Mouse (Mus musculus): ENCODE results near the gene Bag1.
"Not testable (repeated sequence)": the region's sequence is repeated elsewhere in the genome, so short reads cannot be mapped to it uniquely, and the experiment has no call there.

The Bag1 gene

GRCm38 (mm10) chr4:40936175-40936839, 11.8 kb downstream of the Bag1 start:
- no peak for DNase-seq (ENCODE audit: low spot score in 2 of 2)

- DNase-seq (ENCODE audit: low spot score in 2 of 2), result not testable (repeated sequence)
Measured at GRCm38 (mm10) chr4:40934369-40934768, 13.7 kb downstream of the Bag1 start.

DNA sequence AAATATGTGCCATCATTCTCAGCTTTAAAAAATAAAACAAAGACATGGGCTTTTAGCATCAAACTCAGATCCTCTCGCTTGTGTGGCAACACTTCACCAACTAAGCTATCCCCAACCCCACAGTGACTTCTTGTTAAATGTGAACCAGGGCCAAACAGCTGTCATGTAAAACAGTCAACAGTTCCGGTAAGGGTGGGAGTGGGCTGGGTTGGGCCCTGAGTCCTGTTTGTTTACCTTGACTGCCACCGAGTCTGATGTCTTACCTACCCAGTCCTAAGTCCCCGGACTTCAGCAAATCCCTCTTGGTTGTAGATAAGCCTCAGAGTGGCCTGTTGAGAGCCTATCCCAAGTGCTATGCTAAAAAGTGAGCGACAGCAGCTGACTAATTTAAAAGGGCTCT, 14.4 kb downstream of the Bag1 start:
- no peak for DNase-seq (ENCODE audit: low spot score in 2 of 2)

GRCm38 (mm10) chr4:40929046-40929445, 19.0 kb downstream of the Bag1 start:
- no peak for DNase-seq (ENCODE audit: low spot score in 2 of 2)

DNA sequence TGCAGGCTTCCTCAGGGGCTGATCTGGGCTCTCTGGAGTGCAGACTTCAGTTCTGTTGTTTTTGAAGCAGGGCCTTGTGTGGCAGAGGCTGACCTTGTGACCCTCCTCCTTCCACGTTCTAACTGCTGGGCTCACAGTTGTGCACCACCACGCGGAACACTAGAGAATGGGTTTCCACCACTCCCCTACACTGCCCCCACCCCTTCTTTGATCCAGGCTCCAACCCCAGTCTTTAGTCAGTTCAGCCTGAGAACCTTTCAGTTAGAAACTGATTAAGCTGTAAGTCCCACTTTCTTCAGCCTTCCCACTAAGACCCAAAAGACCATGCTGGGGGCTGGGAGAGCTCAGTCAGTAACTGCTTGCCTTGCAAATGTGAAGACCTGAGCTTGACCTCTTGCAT, 22.5 kb downstream of the Bag1 start:
- no peak for DNase-seq (ENCODE audit: low spot score in 2 of 2)

DNA sequence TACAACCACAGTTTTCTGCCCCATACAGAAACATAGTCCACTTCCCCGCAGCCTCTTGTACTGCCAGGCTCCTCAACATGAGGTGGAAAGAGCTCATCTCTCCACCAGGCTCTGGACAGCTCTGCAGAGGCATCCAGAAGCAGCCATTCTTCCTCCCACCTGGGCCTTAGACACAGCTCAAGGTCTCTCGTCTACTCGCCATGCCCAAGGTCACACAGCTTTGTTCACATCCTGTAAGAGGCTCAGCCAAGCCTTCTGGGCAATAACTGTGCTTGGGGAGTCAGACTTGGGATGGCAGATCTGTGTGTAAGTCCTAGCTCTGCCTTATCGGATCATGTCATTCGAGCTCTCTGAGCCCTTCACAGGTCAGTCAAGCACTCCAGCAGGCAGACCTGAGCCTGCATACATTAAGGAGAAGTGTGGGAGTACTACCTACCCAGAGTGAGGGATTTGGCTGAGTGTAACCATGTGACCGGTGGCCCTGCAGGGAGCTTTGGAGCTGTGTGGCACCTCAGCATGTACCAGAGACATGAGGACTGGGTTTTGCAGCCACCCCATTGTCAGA, 24.9 kb downstream of the Bag1 start:
- no peak for DNase-seq (ENCODE audit: low spot score in 2 of 2)

DNA sequence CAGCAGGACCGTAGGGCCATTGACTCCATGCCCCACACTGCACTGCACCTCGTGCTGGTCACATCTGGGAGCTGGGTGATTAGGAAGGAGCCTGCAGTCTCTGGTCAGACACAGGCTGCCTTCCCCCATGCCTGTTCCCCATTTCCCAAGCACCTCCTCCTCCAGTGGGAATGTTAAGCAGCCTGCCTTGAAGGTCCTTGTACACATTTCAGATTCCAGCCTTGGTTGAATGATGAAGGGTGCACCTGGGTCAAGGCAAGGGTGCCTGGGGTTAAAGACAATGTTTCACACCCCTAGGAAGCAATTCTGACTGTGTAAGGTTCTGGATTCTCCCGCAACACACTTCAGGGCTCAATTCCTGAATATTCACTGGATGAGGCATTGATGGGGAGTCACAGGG, 26.8 kb downstream of the Bag1 start:
- no peak for DNase-seq (ENCODE audit: low spot score in 2 of 2)

- DNase-seq (ENCODE audit: low spot score in 2 of 2), result no peak
Measured at GRCm38 (mm10) chr4:40920576-40920975, 27.5 kb downstream of the Bag1 start.

DNA sequence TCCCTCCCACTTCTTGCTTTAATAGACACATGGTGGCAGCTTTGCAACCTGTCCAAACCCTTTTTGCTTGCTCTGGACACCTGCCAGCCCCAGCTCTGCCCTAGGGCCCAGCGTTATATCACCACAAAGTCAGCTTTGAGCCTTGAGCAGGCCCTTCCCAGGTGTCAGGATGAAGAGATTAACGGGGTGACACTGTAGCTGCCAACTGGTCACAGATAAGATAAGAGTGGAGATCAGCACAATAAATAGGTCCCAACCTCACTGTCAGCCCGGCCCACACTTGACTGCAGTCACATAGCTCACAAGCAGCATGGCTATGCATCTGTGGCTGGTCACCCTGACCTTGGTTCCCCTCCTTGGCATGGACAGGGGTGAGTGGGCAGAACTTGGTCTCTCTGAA, 28.3 kb downstream of the Bag1 start, which contains the start of gene Spink4:
Spink4 (plus strand) TSS at position 268 of the 400 bp plus-strand sequence.
- DNase-seq (ENCODE audit: low spot score in 2 of 2), result no peak

DNA sequence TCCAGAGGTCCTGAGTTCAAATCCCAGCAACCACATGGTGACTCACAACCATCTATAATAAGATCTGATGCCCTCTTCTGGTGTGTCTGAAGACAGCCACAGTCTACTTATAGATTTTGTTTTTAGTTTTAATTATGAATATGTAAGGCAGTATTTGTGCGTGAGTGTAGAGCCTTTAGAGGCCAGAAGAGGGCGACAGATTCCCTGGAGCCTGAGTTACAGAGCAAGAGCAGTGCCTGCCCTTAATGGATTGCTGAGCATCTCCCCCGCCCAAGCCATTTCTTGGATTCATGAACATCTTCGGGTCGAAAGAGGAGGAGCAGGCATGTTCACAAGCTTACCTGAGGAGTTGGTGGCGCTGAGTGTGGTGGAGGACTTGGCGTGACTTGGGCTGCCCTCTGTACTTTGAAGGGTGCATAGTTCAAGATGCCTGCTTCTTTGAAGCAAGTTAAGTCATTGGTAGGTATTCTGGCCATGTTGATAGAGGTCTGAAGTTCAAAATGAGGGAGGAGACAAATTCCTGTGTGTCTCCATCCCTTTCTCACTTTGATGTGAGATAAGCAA, 31.4 kb downstream of the Bag1 start:
- no peak for DNase-seq (ENCODE audit: low spot score in 2 of 2)

DNA sequence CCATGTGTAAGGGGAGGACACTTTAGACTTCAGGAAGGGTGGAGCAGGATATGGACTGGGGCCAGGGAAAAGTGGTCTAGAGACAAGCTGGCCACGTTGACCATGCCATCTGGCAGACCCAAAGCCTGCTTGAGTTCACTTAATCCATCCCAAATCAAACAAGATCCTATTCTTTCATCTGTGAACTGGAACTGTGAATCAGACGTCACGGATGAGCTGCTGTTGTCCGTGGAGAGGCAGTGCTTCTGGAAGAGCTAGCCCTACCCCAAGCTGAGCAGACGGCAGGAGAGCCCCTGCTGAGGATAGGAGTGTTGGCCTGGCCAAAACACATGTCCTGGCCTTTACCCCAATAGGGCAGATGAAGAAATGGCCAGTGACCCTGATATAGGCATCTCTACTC, 32.1 kb downstream of the Bag1 start:
- DNase-seq (ENCODE audit: low spot score in 2 of 2), result no peak

DNA sequence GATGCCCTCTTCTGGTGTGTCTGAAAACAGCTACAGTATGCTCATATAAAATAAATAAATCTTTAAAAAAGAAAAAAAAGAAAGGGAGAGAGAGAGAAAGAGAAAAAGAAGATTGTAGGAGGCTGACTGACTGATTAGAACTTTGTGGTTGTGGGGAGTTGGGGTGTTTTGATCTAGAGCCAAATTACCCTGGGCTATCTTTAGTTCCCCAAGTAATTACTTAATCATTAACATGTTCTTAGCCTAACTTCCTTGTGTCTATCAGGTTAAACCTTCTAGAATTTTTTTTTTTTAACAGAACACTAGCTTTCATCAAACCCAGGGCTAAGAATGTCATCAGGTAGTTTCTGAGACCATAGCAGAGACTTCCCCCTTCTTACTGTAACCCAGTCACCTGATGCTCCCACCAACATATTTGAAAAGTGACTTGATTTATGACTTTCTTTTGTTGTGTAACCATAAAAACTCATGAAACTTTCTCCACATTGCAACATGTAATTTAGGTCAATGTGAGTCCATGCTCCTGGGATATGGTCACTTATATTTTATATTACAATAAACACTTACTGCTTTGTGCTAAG, 33.7 kb downstream of the Bag1 start:
- no peak for DNase-seq (ENCODE audit: low spot score in 2 of 2)

DNA sequence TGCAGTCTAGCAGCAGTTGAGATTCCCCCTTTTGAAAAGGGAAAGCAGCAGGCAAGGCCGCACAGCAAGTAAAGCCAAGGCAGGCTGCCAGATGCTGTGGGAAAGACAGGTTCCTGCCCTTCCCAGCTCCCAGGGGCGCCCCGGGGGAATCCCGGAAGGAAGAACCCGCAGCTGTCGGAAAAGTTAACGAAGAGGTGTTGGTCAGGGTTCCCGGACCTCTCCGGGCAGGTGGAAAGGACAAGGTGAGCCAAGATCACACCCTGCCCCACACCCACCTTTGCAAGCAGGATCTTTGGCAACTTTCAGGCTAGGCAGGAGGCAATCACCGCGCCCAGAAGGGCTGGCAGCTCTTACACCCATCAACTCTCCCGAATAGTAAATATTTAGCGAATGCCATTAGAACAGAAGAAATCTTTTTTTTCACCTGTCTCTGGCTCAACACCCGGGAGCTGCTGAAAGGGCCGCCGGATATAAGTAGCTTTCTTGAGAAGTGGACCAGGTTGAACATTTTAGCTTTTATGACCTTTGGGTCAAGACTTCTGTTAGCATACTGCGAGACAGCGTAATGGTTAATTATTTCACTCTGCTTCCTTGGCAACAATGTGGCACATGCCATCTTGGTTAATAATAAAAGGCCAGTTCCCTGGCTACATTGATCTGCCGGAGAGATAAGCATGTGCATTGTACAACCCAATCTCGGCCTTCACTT, 39.7 kb downstream of the Bag1 start:
- peak; percentile 32 to 49 for DNase-seq (ENCODE audit: low spot score in 2 of 2)

DNA sequence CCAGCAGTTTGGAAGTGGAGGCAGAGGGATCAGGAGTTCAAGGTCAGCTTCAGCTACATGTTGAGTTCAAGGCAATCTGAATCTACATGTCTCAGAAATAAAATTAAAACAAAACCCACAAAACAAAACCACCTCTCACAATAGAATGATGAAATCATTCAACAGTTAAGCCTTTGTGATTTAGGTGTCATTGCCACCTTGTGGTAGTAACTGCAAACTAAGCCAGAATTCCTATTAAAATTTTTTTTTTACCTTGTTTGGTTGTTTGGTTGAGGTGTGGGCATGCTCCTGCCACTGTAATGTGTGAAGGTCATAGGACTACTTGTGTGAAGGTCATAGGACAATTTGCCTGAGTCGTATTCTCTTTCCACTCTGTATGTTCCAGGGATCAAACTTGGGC, 41.8 kb downstream of the Bag1 start:
- no peak for DNase-seq (ENCODE audit: low spot score in 2 of 2)

DNA sequence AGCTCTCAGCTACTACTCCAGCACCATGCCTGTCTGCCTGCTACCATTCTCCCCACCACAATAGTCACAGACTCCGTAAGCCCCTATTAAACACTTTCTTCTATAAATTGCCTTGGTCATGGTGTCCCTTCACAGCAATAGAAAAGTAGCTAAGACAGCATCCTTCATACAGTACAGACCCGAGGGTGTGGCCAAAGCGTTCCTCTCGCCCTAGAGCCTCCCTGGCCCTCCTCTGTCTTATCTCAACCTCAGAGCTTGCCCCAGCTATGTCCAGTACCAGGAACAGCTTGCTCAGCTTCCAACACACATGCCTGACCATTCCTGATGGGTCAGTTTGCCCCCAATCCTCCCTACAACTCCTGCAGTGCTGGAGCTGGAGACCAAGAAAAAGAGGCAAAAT, 47.5 kb downstream of the Bag1 start:
- DNase-seq (ENCODE audit: low spot score in 2 of 2), result no peak

DNA sequence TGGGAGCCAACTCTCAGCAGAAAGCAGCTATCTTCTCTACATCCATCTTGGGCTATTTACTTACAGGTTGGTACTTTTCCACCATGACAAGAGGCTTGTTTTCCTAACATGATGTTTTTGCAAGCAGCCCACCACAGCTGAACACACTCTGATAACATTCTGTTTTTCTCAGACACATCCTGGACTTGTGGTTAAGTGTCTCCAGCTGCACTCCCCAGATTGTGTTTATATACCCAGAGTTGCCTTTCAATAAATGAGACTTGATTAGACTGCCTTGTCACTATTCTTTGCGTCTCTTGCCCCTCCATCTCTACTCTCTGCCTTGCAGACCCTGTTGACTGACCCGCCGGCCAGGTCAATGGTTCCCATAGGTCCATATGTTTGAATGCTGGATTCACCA, 48.0 kb downstream of the Bag1 start:
- no peak for DNase-seq (ENCODE audit: low spot score in 2 of 2)

- DNase-seq (ENCODE audit: low spot score in 2 of 2), result no peak
Measured at GRCm38 (mm10) chr4:40899264-40899663, 48.8 kb downstream of the Bag1 start.

DNA sequence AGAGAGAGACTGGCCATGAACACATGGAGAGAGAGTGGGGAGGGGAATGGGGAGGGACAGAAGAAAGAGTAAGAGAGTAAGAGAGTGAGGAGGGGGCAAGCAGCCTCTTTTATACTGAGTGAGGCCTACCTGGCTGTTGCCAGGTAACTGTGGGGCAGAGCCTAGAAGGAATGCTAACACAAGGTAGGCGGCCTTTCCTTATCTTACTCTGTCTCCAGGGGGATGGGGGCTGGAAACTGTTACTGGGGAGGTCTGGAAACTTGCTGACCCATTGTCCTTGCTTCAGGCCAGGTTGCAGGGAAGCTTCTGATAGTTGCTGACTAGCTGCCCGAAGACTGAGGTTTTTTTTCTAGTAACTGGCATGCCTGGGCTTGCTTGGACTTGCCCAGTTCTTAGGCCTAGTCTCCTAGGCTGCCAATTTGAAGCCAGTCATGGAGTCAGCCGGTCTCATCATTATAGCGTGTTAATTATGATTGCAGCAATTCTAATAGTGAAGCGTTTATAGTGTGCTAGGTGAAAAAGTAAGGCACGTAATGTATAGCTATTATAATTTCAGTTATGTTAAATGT, 49.5 kb downstream of the Bag1 start:
- no peak for DNase-seq (ENCODE audit: low spot score in 2 of 2)

DNA sequence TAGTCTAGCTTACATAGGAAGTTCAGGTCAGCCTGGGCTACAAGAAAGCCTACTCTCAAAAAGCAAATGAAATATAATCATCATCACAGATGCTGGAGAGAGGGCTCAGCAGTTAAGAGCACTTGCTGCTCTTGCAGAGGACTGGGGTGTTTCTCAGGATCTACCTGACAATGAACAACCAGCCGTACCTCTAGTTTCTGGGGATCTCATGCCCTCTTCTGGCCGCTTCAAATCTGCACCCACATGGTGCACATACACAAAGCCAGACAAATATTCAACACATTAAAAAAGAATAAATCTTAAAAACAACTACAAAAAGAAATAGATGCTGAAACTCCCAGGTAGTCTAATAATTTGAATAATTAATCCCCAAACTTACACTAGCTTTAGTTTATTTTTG, 52.4 kb downstream of the Bag1 start:
- DNase-seq (ENCODE audit: low spot score in 2 of 2), result no peak

DNA sequence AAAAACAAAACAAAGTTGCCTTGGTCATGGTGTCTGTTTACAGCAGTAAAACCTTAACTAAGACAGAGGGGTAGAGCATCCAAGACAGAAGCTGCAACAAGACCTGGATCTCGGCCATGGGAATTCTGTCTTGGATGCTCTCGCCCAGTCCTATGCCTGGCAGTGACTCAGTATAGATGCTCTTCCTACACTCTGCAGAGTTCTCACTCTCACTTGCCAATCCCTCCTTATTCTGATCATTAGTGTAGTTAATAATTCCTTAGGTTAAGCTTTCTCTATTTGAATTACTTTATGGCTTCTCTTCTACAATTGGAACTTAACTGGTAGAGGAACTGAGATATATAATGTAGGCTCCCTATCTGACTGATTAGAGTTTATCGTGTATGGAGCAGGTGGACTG, 53.0 kb downstream of the Bag1 start:
- no peak for DNase-seq (ENCODE audit: low spot score in 2 of 2)

GRCm38 (mm10) chr4:40891206-40891605, 56.9 kb downstream of the Bag1 start:
- no peak for DNase-seq (ENCODE audit: low spot score in 2 of 2)

DNA sequence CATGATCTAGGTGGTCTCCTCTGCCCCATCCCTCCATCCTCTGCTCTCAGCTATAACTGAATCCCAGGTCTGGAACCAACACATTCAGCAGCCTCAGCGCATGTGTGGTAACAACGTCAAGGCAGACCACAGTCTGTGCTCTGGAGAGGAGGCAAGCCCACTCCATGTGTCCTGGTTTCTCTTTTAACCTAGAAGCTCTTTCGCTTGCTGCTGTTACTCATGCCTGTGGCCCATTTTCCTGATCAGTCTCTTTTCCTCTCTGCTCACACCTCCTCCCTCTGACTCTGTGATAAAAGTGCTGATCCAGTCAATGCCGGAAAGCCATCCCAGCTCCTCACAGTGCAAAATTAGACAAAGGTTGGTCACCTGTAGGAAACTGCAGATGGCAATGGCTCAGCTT, 58.1 kb downstream of the Bag1 start:
- no peak for DNase-seq (ENCODE audit: low spot score in 2 of 2)
